Mouse (Mus musculus) stomach, adult 2 months (tissue): ENCODE data around the gene Dio3. TPM values are rescaled to one million over a fixed set of nuclear protein-coding genes. Genes with fewer than 3 reads are reported as not detected.

ENCODE experiments used
- polyA plus RNA-seq: library from polyadenylated mRNA; depleted of rRNA; stranded (reverse); fragments of >200 nt; gene quantifications from 2 replicates; pipeline ENCODE4 v1.2.3, GENCODE M21; 2012; rRNA removed

Dio3 gene
- 0.26 and 1.6 TPM in 2 replicates for polyA plus RNA-seq

GRCm38 (mm10) chr12:110278853-110279252 lies at the start of gene Dio3:
Dio3 (plus strand) TSS chr12:110279068.

Other genes starting within 250 kb of the Dio3 start
- gene Ppp2r5c, start 168.1 kb downstream of the Dio3 start, polyA plus RNA-seq: 4.9 and 6.3 TPM in 2 replicates